Mouse (Mus musculus) embryonic facial prominence, embryonic 11.5 days (tissue): ENCODE results near the gene Acad10. TPM values are rescaled to one million over a fixed set of nuclear protein-coding genes. Genes with fewer than 3 reads are reported as not detected.
A peak's percentile ranks its signal among the peaks of the same experiment; 100 is the strongest.
"Not testable (repeated sequence)": the region's sequence is repeated elsewhere in the genome, so short reads cannot be mapped to it uniquely, and the experiment has no call there.

Source experiments
- ATAC-seq: fragments of 200-750 bp; cut with Nextera tagmentation; replicated peaks from 2 replicates; pipeline ENCODE4 v1.8.0; 2017; ENCODE audit warnings: low read depth; ENCODE audit not compliant: insufficient number of reproducible peaks, low FRiP score, low TSS enrichment
- DNase-seq: peaks from one replicate; pipeline ENCODE4 v3.0.0-alpha.2; 2015; ENCODE audit warnings: low spot score
- H3K27ac ChIP-seq: fragments of 300-500 bp; sonication (generic); replicated peaks from 2 replicates; pipeline ENCODE4 v1.5.1; 2014; ENCODE audit warnings: mild to moderate bottlenecking, low read depth, low read length, control low read depth
- H3K27me3 ChIP-seq: fragments of 300-500 bp; sonication (generic); 2 replicates; pipeline ENCODE4 v1.6.1; 2014; ENCODE audit warnings: mild to moderate bottlenecking, low read length, moderate library complexity, mixed read lengths; ENCODE audit not compliant: control insufficient read depth, insufficient read depth
- H3K36me3 ChIP-seq: fragments of 300-500 bp; sonication (generic); replicated peaks from 2 replicates; pipeline ENCODE4 v1.6.1; 2014; ENCODE audit warnings: low read depth, mild to moderate bottlenecking, low read length, moderate library complexity, mixed read lengths; ENCODE audit not compliant: control insufficient read depth, insufficient read depth
- H3K4me1 ChIP-seq: fragments of 300-500 bp; sonication (generic); 2 replicates; pipeline ENCODE4 v1.6.1; 2014; ENCODE audit warnings: low read length, mixed read lengths; ENCODE audit not compliant: control insufficient read depth, insufficient read depth
- H3K4me2 ChIP-seq: fragments of 300-500 bp; sonication (generic); 2 replicates; pipeline ENCODE4 v1.6.1; 2014; ENCODE audit warnings: low read depth, mild to moderate bottlenecking, control low read depth, low read length, moderate library complexity
- H3K4me3 ChIP-seq: fragments of 300-500 bp; sonication (generic); 2 replicates; pipeline ENCODE4 v1.5.1; 2014; ENCODE audit warnings: low read depth, low read length, control low read depth
- H3K9ac ChIP-seq: fragments of 300-500 bp; sonication (generic); replicated peaks from 2 replicates; pipeline ENCODE4 v1.6.1; 2014; ENCODE audit warnings: mild to moderate bottlenecking, control low read depth, low read length
- H3K9me3 ChIP-seq: fragments of 300-500 bp; sonication (generic); replicated peaks from 2 replicates; pipeline ENCODE4 v1.6.1; 2016; ENCODE audit warnings: mild to moderate bottlenecking, low read length, inconsistent platforms, mixed read lengths; ENCODE audit not compliant: control insufficient read depth
- WGBS: fragments of 180-500 bp; shearing (Covaris S2); extraction: QIAGEN DNeasy Blood & Tissue Kit; methylation state at CpG from one replicate; pipeline ENCODE4 v1.1.7; 2014; 5-methylcytosine and 5-hydroxymethylcytosine counted together
- polyA plus RNA-seq: library from polyadenylated mRNA; unstranded; fragments of >200 nt; fragmentation: Nextera tagmentation; extraction: Ambion mirVana; gene quantifications from 2 replicates; pipeline ENCODE4 v1.2.1, GENCODE M21; 2014

Gene Acad10
- polyA plus RNA-seq, 1 experiment from 2014 or later, result 1.2 TPM

DNA sequence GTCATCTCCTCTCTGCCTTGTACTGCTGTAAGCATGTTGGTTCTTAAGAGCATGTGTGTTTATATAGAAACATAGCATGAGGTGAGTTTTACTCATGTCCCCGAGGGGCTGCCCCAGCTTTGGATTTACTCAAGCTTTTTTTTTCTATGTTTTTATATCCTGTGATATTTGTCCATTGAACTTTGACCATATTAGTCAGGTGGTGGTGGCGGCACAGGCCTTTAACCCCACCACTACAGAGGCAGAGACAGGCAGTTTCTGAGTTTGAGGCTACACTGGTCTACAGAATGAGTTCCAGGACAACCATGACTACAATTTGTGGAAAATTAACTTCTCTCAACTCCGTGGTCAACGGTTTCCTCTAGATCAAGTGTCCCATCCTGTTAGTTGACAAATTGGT, 6.8 kb upstream of the Acad10 start:
- H3K4me1 ChIP-seq, result no peaks in the 10 kb centered on the region
- H3K36me3 ChIP-seq, result peaks cover 3% of the 10 kb centered on the region; the same call in 1 of the 2 replicates
- no peak for ATAC-seq
- H3K27ac ChIP-seq, result no peak overlapping the region
- H3K4me3 ChIP-seq, result no peak overlapping the region
- H3K9me3 ChIP-seq, result no peaks in the 10 kb centered on the region
- no peak overlapping the region for H3K9ac ChIP-seq
- no peaks in the 10 kb centered on the region for H3K27me3 ChIP-seq
- no peak overlapping the region for H3K4me2 ChIP-seq
- DNase-seq, result no peak
- 87% methylated on average over 4 of the region's 4 CpGs for WGBS

DNA sequence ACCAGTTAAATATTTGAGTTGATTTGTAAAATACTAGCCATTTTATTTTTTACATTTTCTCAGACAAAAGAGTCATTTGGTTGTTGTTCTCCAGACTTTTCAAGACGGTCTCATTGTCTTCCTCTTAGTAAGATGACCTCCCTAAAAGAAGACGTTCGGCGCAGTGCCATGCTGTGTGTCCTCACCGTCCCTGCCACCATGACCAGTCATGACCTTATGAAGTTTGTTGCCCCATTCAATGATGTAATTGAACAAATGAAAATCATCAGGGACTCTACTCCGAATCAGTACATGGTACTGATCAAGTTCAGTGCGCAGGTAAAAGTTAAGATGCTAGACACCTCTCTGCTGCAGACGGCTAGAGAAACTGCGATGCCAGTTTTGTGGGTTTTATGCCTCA, 4.7 kb upstream of the Acad10 start:
- no peak for DNase-seq
- Histone ChIP-seq H3K9ac (no peak overlapping the region), H3K36me3 (peaks cover 3% of the 10 kb centered on the region; the same call in 1 of the 2 replicates), H3K4me2 (no peak overlapping the region), H3K27me3 (no peaks in the 10 kb centered on the region), H3K4me1 (no peaks in the 10 kb centered on the region), H3K9me3 (no peaks in the 10 kb centered on the region), H3K27ac (no peak overlapping the region), H3K4me3 (no peak overlapping the region)
- WGBS, result 95% methylated on average over 9 of the region's 9 CpGs
- no peak for ATAC-seq

DNA sequence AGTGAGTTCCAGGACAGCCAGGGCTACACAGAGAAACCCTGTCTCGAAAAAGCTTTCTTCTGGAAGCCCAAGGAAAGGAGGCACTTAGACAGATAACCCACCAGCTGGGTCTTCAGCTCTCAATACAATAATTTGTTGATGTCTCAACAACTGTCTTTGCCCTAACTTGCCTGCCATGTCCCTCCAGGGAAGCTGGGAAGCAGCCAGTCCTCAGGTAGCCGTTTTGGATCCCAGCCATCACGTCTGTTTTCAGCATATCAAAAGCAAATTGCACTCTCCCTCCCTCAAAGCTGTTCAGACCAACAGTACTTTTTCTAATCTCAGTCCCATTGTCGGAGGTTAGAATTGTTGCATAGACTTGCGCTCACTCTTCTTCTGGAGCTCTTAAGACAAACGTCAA, 3.8 kb upstream of the Acad10 start:
- no peak overlapping the region for H3K4me2 ChIP-seq
- no peak for DNase-seq
- no peaks in the 10 kb centered on the region for H3K27me3 ChIP-seq
- H3K9me3 ChIP-seq, result no peaks in the 10 kb centered on the region
- H3K27ac ChIP-seq, result no peak overlapping the region
- H3K4me1 ChIP-seq, result no peaks in the 10 kb centered on the region
- WGBS, result 89% methylated on average over 6 of the region's 6 CpGs
- H3K36me3 ChIP-seq, result peaks cover 3% of the 10 kb centered on the region; the same call in 1 of the 2 replicates
- H3K9ac ChIP-seq, result no peak overlapping the region
- ATAC-seq, result no peak
- H3K4me3 ChIP-seq, result no peak overlapping the region

DNA sequence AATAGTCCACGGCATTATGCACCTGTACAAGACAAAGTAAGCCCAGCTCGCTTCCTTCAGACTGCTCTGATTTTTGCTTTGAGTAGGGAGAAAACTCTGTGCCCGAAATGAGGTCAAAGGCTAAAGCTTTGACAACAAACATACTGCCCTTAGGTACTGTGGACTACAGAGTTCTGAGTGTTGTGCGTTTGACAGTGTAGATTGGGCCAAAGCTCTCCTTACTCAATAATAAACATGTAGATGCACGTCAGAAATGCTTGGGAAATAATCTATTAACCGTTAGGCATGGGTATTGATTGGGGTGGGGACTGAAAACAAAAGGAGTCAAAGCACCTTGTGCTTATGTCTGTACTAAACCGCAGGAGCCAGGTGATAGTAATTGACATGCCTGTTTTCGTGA, 3.1 kb upstream of the Acad10 start:
- Histone ChIP-seq H3K9me3 (no peaks in the 10 kb centered on the region), H3K4me1 (no peaks in the 10 kb centered on the region), H3K4me2 (no peak overlapping the region), H3K4me3 (no peak overlapping the region), H3K27ac (no peak overlapping the region), H3K36me3 (peaks cover 3% of the 10 kb centered on the region; the same call in 1 of the 2 replicates), H3K9ac (no peak overlapping the region), H3K27me3 (no peaks in the 10 kb centered on the region)
- DNase-seq (no peak), ATAC-seq (no peak)
- 87% methylated on average over 8 of the region's 8 CpGs for WGBS

DNA sequence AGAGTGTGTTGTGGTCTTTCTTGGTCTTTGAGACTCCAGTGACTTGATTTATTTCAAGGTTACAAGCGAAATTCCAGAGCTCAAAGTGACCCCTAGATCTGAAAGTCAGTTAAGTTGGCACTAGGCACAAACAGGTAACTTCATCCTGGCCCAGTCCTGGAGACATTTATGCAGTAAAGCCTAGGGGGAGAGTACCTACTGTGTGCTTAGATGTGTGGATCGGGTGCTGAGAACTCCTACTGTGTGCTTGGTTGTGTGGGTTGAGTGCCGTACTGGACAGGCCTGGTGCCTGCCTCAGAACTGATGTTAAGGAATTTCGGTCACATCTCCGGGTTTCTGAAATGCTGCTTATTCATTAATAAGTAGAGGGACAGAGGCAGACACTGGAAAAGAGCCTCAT, 1.2 kb upstream of the Acad10 start:
- Histone ChIP-seq H3K4me1 (no peaks in the 10 kb centered on the region), H3K9me3 (no peaks in the 10 kb centered on the region), H3K4me3 (peak overlapping the region; percentile 94; the same call in 1 of the 2 replicates), H3K27me3 (no peaks in the 10 kb centered on the region), H3K9ac (peak overlapping the region; percentile 90; the same call in 1 of the 2 replicates), H3K27ac (no peak overlapping the region), H3K4me2 (peak overlapping the region; percentile 79), H3K36me3 (peaks cover 3% of the 10 kb centered on the region; the same call in 1 of the 2 replicates)
- 86% methylated on average over 5 of the region's 5 CpGs for whole genome bisulfite sequencing
- no peak for ATAC-seq
- no peak for DNase-seq

DNA sequence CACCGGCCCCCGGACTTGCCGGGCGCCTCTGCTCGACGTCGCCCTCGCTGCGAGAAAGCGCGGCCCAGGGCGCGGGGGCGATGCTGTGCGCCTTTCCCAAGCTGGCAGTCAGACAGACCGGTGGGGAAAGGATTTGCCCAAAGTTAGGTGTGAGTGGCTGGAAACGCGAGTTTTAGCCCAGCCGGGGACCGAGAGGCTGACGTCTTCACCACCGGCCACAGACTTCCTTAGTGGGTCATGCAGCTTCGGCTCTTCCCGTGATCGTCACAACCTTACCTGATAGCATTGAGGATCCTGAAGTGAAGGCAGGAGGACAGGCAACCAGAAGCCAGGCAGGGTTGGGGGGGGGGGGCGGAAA, 562 bp upstream of the Acad10 start:
- Histone ChIP-seq H3K27ac (no peak overlapping the region; the same call in 1 of the 2 replicates), H3K9ac (peak overlapping the region; percentile 90), H3K36me3 (peaks cover 3% of the 10 kb centered on the region; the same call in 1 of the 2 replicates), H3K4me3 (peak overlapping the region; percentile 94), H3K9me3 (no peaks in the 10 kb centered on the region), H3K27me3 (no peaks in the 10 kb centered on the region), H3K4me1 (no peaks in the 10 kb centered on the region), H3K4me2 (peak overlapping the region; percentile 79)
- no peak for ATAC-seq
- DNase-seq, result no peak
- WGBS, result 2% methylated on average over 26 of the region's 26 CpGs

DNA sequence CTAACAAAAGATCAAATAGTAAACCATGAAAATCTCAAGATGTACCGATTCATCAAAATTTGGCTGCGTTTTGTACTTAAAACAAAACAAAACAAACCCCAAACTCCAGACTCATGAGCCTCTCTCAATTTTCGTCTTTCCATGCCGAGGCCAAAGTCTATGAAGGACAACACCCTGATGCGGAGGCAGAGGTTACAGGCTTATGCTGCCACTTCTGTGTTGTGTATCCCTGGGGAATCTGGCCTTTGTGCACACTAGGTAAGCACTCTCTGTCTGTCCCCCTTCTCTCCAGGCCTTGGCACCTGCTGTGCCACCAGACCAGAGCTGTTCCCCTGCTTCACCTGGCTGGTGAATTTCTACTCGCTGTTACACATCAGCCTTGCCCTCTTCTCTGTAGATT, 2.7 kb downstream of the Acad10 start:
- H3K27me3 ChIP-seq, H3K4me3 ChIP-seq, H3K27ac ChIP-seq, H3K4me1 ChIP-seq, H3K9me3 ChIP-seq, DNase-seq, H3K36me3 ChIP-seq, H3K4me2 ChIP-seq, ATAC-seq, H3K9ac ChIP-seq: not testable (repeated sequence)
- WGBS, result 85% methylated on average over 6 of the region's 6 CpGs

DNA sequence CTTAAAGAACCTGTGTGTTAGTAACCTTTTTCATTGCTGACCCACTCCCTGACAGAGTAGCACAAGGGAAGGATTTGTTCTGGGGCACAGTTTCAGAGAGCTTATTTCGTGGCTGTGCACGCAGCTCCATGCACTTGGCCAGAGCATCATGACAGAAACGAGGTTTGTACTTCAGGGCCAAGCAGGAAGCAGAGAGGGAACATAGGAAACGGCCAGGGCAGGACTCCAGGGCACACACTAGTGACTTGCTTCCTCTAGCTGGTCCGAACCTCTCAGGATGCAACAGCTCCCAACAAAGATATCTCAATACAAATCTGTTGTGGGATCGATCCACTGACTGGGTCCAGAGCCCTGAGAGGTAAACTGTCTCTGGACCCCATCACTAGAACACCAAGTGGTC, 3.4 kb downstream of the Acad10 start:
- ATAC-seq, H3K9me3 ChIP-seq, H3K36me3 ChIP-seq, H3K27me3 ChIP-seq, H3K4me1 ChIP-seq, H3K27ac ChIP-seq, DNase-seq, H3K4me2 ChIP-seq, H3K4me3 ChIP-seq, H3K9ac ChIP-seq: not testable (repeated sequence)
- WGBS, result 70% methylated on average over 6 of the region's 6 CpGs
